Mouse (Mus musculus) hindbrain, postnatal 0 days (tissue): ENCODE measurements around the gene Cers6. TPM values are rescaled to one million over a fixed set of nuclear protein-coding genes. Genes with fewer than 3 reads are reported as not detected.

Experiments used
- ATAC-seq: fragments of 200-750 bp; cut with Nextera tagmentation; 2 replicates; pipeline ENCODE4 v1.8.0; 2017; ENCODE audit warnings: mild to moderate bottlenecking, moderate TSS enrichment, moderate library complexity
- DNase-seq: peaks from one replicate; pipeline ENCODE4 v3.0.0-alpha.2; 2015; ENCODE audit warnings: low spot score
- H3K27ac ChIP-seq: fragments of 300-500 bp; sonication (generic); 2 replicates; pipeline ENCODE4 v1.5.1; 2014; ENCODE audit warnings: mild to moderate bottlenecking
- H3K27me3 ChIP-seq: fragments of 300-500 bp; sonication (generic); 2 replicates; pipeline ENCODE4 v1.6.1; 2014; ENCODE audit warnings: low read length, mixed read lengths; ENCODE audit not compliant: insufficient read depth
- H3K36me3 ChIP-seq: fragments of 300-500 bp; sonication (generic); 2 replicates; pipeline ENCODE4 v1.6.1; 2014; ENCODE audit warnings: low read length, mixed read lengths; ENCODE audit not compliant: insufficient read depth
- H3K4me1 ChIP-seq: fragments of 300-500 bp; sonication (generic); 2 replicates; pipeline ENCODE4 v1.6.1; 2014; ENCODE audit warnings: antibody characterized with exemption, low read length, mixed read lengths; ENCODE audit not compliant: insufficient read depth
- H3K4me2 ChIP-seq: fragments of 300-500 bp; sonication (generic); 2 replicates; pipeline ENCODE4 v1.6.1; 2014; ENCODE audit warnings: low read depth, mild to moderate bottlenecking, low read length, moderate library complexity, mixed read lengths
- H3K4me3 ChIP-seq: fragments of 300-500 bp; sonication (generic); 2 replicates; pipeline ENCODE4 v1.5.1; 2014; ENCODE audit warnings: low read length
- H3K9ac ChIP-seq: fragments of 300-500 bp; sonication (generic); replicated peaks from 2 replicates; pipeline ENCODE4 v1.6.1; 2014; ENCODE audit warnings: mild to moderate bottlenecking, low read length, moderate library complexity, mixed read lengths
- H3K9me3 ChIP-seq: fragments of 300-500 bp; sonication (generic); 2 replicates; pipeline ENCODE4 v1.6.1; 2016; ENCODE audit warnings: low read length, mixed read lengths
- CTCF ChIP-seq: IDR thresholded peaks from 2 replicates; pipeline ENCODE4 v1.5.1; 2016; ENCODE audit warnings: antibody characterized with exemption, control low read depth, low read depth
- WGBS: fragments of 180-500 bp; shearing (Covaris S2); extraction: QIAGEN DNeasy Blood & Tissue Kit; methylation state at CpG from one replicate; pipeline ENCODE4 v1.1.7; 2014; 5-methylcytosine and 5-hydroxymethylcytosine counted together
- polyA plus RNA-seq: library from polyadenylated mRNA; unstranded; fragments of >200 nt; fragmentation: Nextera tagmentation; extraction: Ambion mirVana; gene quantifications from 2 replicates; pipeline ENCODE4 v1.2.1, GENCODE M21; 2015
- total RNA-seq: library from RNA; depleted of rRNA; stranded (reverse); fragments of >200 nt; gene quantifications from 2 replicates; pipeline ENCODE4 v1.2.3, GENCODE M21; 2014

The Cers6 gene
- total and polyA plus RNA-seq, 2 experiments from 2014 or later: 25.8 to 58.7 TPM

DNA sequence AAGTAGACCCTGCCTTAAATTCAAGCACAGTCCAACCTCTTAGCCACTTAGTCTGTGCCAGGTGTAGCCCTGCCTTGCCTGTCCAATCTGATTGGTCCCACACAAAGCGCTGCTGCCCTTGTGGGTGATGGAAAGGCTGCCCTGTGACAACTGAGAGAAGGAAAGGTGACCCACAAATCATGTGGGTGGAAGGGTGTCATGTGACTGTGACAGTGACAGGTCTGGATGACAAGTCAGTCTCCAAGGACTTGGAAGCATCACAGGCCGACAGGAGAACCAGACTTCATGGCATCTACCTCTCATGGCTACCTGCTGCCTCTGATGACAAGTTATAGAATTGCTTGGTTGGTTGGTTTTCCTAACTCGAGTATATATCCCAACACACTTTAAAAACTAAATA, 242.3 kb downstream of the Cers6 start:
- DNase-seq: no peak
- no peak for TF ChIP-seq CTCF
- Histone ChIP-seq H3K4me1 (no peaks in the 10 kb centered on the region), H3K9ac (no peak overlapping the region), H3K4me3 (no peak overlapping the region), H3K27me3 (no peaks in the 10 kb centered on the region), H3K27ac (no peak overlapping the region), H3K36me3 (no peaks in the 10 kb centered on the region), H3K4me2 (no peak overlapping the region), H3K9me3 (no peaks in the 10 kb centered on the region)
- 75% methylated on average over 3 of the region's 3 CpGs for WGBS
- no peak for ATAC-seq

DNA sequence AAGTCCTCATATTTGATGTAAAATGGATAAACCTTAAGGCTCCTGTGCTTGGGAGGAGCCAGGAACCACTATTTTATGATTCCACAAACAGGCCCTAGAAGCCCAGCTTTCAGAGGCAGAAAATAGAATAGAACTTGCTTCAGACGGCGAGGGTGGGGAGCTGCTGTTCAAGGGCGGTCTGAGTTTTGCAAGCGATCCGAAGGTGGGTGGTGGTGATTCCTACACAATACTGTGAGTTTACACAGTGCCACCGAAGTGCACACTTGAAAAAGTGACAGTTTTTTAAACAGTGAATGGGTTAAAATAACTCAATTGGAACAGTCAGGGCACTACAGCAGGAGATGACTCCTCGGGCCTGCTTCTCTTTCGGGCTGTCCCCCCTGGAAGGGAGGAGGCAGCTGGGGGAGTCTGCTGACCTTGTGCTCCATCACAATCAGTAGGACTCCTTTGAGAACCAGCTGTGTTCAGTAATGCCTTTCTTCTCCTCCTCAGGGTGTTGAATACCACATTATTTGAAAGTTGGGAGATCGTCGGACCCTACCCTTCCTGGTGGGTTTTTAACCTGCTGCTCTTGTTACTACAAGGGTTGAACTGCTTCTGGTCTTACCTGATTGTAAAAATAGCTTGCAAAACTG, 243.4 kb downstream of the Cers6 start:
- WGBS: 56% methylated on average over 10 of the region's 10 CpGs

DNA sequence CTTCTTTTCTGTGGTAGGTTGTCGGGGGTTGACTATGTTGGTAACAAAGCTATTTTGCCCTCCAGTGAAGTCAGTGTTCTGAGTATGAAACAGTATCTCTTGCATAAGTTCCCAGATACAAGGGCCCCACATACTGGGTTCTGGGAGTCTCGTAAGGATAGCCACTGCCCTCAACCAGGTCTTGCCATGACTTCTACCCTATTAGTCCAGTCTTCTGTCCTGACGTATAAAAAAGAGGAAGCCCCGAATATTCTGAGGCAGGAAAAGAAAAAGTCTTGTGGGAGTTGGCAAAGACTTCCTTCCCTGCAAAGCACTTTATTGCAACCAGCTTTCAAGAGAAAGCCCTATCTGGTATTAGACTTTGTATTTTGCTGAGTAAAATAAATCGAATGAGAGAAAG, 248.0 kb downstream of the Cers6 start:
- no peak overlapping the region for H3K4me3 ChIP-seq
- WGBS: 76% methylated on average over 5 of the region's 5 CpGs
- no peaks in the 10 kb centered on the region for H3K4me1 ChIP-seq
- ATAC-seq (no peak), DNase-seq (no peak)
- no peak overlapping the region; the same call in 1 of the 2 replicates for H3K4me2 ChIP-seq
- TF ChIP-seq CTCF: no peak
- H3K9me3 ChIP-seq: no peaks in the 10 kb centered on the region
- no peaks in the 10 kb centered on the region for H3K36me3 ChIP-seq
- no peaks in the 10 kb centered on the region for H3K27me3 ChIP-seq
- H3K9ac ChIP-seq: no peak overlapping the region
- H3K27ac ChIP-seq: no peak overlapping the region

More for the DNA sequence above, 243.4 kb downstream of the Cers6 start:
- H3K27ac ChIP-seq: no peak overlapping the region
- H3K27me3 ChIP-seq: no peaks in the 10 kb centered on the region
- H3K9ac ChIP-seq: no peak overlapping the region
- no peak for ATAC-seq
- no peak overlapping the region for H3K4me2 ChIP-seq
- H3K9me3 ChIP-seq: no peaks in the 10 kb centered on the region
- H3K36me3 ChIP-seq: no peaks in the 10 kb centered on the region
- H3K4me3 ChIP-seq: no peak overlapping the region
- no peaks in the 10 kb centered on the region for H3K4me1 ChIP-seq
- DNase-seq: no peak
- no peak for TF ChIP-seq CTCF

DNA sequence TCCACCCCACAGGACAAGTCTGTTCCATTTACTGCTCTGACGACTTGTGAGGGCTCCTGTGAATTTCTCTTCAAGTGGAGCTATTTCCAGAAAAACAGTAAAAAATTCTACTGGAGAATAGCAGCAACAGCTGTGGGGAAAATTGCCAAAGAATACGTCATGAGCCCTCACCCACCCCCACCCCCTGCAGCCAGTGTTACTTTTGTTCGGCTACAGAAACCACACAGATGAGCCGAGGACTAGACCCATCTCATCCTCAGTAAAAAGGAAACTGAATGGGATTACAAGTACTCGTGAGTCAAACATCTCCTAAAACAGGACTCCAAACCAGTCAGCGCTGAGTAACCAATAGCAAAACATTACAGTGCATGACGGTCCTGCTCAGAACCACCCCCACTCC, 248.5 kb downstream of the Cers6 start:
- no peak overlapping the region for H3K4me3 ChIP-seq
- H3K4me1 ChIP-seq: no peaks in the 10 kb centered on the region
- no peaks in the 10 kb centered on the region for H3K9me3 ChIP-seq
- DNase-seq (peak; percentile 31), ATAC-seq (no peak)
- H3K27me3 ChIP-seq: no peaks in the 10 kb centered on the region
- H3K36me3 ChIP-seq: no peaks in the 10 kb centered on the region
- no peak overlapping the region for H3K9ac ChIP-seq
- H3K27ac ChIP-seq: no peak overlapping the region
- no peak overlapping the region; the same call in 1 of the 2 replicates for H3K4me2 ChIP-seq
- no peak for TF ChIP-seq CTCF
- 51% methylated on average over 7 of the region's 7 CpGs for WGBS

DNA sequence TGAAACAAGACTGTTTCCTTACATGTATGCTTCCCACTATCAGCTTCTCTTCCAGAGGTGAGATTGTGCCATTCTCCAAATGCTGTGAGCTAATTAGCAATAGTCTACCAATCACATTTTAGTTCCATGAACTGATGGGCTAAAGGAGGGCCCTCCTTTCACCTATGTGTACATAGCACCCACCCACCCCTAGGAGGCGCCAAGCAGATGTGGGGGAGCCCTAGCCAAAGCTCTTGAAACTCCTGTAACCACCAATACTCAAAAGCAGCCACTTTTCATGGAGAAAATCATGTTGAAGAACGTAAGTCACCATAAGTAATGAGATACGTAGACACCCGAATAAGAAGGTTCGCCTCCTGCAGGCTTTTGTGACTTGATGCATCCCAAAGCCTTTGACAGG, 251.4 kb downstream of the Cers6 start:
- Histone ChIP-seq H3K4me2 (no peak overlapping the region), H3K4me3 (no peak overlapping the region), H3K27me3 (no peaks in the 10 kb centered on the region), H3K9ac (no peak overlapping the region), H3K36me3 (no peaks in the 10 kb centered on the region), H3K27ac (no peak overlapping the region), H3K9me3 (no peaks in the 10 kb centered on the region), H3K4me1 (no peaks in the 10 kb centered on the region)
- WGBS: 81% methylated on average over 5 of the region's 5 CpGs
- DNase-seq (no peak), ATAC-seq (no peak)
- TF ChIP-seq CTCF: peak; percentile 19; the same call in 1 of the 2 replicates

DNA sequence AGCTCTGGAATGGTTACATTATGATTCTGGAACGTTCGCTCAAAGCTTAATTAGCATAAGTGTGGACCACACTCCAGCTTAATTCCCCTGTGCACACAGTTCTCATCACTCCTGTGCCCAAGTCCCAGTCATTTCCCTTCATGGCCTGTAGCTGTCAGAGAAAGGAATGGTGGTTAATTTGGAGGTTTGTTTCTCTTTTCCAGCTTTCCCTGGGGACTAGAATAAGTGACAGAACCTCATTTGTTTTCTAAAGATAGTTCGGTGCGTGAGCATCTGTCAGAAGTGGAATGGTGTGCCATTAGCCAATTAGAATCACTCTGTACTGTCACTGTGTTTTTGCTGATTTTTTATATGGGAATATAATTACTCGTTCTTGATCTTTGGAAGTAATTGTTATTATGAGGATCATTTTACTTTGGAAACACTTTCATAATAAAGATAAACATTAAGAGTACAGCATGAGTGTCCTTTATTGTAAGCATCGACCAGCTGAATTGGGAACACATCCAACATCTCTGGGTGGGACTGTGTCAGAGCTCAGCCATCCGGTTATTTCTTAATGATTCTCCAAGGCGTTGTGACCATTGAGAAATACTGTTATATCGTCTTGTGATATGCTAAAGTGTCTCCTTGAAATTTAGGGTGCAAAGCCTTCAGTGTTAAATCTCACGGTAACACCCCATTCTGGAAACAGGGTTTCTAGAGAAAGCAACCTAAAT, 252.7 kb downstream of the Cers6 start:
- no peak for ATAC-seq
- DNase-seq: peak; percentile 33

DNA sequence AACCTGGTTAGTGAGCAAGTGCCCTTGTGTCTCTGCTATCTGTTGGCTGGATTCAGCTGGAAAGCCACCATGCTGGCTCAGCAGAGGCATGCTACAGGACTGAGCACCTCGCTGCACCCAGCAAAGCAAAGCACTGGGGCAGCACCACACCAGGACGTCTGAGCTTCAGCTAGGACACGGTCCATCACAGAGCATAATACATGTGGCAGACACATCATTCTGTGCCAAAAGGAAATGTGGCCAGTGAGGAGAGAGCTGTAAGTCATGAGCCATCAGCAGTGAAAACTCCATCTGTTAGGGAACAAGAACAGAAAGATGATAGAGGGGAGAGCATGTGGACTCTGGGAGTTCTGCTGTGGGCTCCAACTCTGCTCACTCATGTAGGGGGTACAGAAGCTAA, 254.7 kb downstream of the Cers6 start:
- H3K27ac ChIP-seq: no peak overlapping the region

More for the DNA sequence above, 252.7 kb downstream of the Cers6 start:
- Histone ChIP-seq H3K27me3 (no peaks in the 10 kb centered on the region), H3K9me3 (no peaks in the 10 kb centered on the region), H3K4me2 (no peak overlapping the region), H3K9ac (no peak overlapping the region), H3K4me1 (no peaks in the 10 kb centered on the region), H3K27ac (no peak overlapping the region), H3K4me3 (no peak overlapping the region), H3K36me3 (no peaks in the 10 kb centered on the region)
- WGBS: 47% methylated on average over 10 of the region's 10 CpGs
- TF ChIP-seq CTCF: no peak

More for the DNA sequence above, 254.7 kb downstream of the Cers6 start:
- Histone ChIP-seq H3K4me2 (no peak overlapping the region), H3K36me3 (no peaks in the 10 kb centered on the region), H3K9me3 (no peaks in the 10 kb centered on the region), H3K9ac (no peak overlapping the region), H3K27me3 (no peaks in the 10 kb centered on the region), H3K4me3 (no peak overlapping the region), H3K4me1 (no peaks in the 10 kb centered on the region)
- DNase-seq (no peak), ATAC-seq (no peak)
- TF ChIP-seq CTCF: no peak
- 63% methylated on average over 3 of the region's 3 CpGs for WGBS
